Mouse (Mus musculus): Measurements from ENCODE around the gene Gas7. TPM values are rescaled to one million over a fixed set of nuclear protein-coding genes. Genes with fewer than 3 reads are reported as not detected.
A peak's percentile ranks its signal among the peaks of the same experiment; 100 is the strongest.

Gene Gas7
- total and polyA plus RNA-seq, 2 experiments, result 1.5 to 1.7 TPM

DNA sequence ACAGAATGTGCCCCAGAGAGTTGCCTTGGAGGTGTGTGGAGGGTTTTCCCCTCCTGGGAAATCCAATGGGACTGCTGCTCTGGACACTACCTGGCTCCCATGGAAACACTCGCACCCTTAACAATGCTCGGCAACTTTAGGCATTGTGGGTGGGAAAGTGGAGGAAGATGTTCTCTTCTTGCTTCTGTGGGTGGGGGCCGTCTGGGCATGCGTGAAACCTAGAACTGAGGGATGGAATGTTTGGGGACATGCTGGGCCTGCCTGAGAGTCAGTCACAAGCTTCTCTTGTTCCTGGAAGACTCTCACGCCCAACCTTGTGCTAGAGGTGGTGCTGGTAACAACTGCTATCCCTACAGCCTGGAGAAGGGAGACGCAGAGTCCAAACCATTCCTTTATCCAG lies 209.7 kb downstream of the Gas7 start:
- WGBS, result 92% methylated on average over 6 of the region's 6 CpGs
- no peaks in the 10 kb centered on the region for H3K4me1 ChIP-seq (ENCODE audit: control insufficient read depth, insufficient read depth, low read length)
- TF ChIP-seq POLR2A (IDR thresholded peaks at IDR 0.05; ENCODE audit: extremely low read depth, insufficient read depth, low read length) (no peak), CTCF (IDR thresholded peaks at IDR 0.05; ENCODE audit: low read depth, low read length) (no peak)
- no peak overlapping the region for H3K4me3 ChIP-seq (ENCODE audit: insufficient read depth, low read depth, low read length)
- no peaks in the 10 kb centered on the region for H3K79me2 ChIP-seq (ENCODE audit: control insufficient read depth, insufficient read depth, low read length)
- H3K36me3 ChIP-seq (ENCODE audit: control insufficient read depth, insufficient read depth, low read length), result no peaks in the 10 kb centered on the region
- H3K27me3 ChIP-seq (ENCODE audit: control insufficient read depth, insufficient read depth, low read length), result no peaks in the 10 kb centered on the region
- H3K9ac ChIP-seq (ENCODE audit: low read depth, low read length), result no peak overlapping the region
- no peak overlapping the region for H3K27ac ChIP-seq (replicated peaks; ENCODE audit: insufficient read depth, low read depth, low read length)
- DNase-seq (ENCODE audit: extremely low read depth, low read depth, low spot score), result no peak

DNA sequence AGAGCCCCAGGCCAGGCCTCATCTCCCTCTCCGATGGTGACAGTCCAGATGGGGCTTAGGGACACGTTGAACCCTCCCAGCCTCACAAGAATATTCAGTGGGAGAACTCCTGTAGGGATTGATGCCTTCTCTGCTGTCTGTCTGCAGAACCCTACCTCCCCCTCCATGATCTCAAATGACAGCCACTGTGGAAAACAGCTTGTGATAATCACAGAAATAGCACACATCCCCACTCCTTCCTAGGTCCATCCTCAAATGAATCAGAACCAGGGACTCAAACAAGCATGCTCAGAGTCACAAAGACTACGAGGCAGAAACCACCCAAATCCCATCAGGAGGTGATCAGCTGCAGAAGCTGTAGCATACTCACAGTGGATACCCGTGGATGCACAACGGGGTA lies 210.9 kb downstream of the Gas7 start:
- no peaks in the 10 kb centered on the region for H3K27me3 ChIP-seq (ENCODE audit: control insufficient read depth, insufficient read depth, low read length)
- TF ChIP-seq POLR2A (IDR thresholded peaks at IDR 0.05; ENCODE audit: extremely low read depth, insufficient read depth, low read length), result no peak
- TF ChIP-seq CTCF (IDR thresholded peaks at IDR 0.05; ENCODE audit: low read depth, low read length), result no peak
- DNase-seq (ENCODE audit: extremely low read depth, low read depth, low spot score), result no peak
- no peak overlapping the region for H3K4me3 ChIP-seq (ENCODE audit: insufficient read depth, low read depth, low read length)
- no peak overlapping the region for H3K9ac ChIP-seq (ENCODE audit: low read depth, low read length)
- no peaks in the 10 kb centered on the region for H3K79me2 ChIP-seq (ENCODE audit: control insufficient read depth, insufficient read depth, low read length)
- H3K4me1 ChIP-seq (ENCODE audit: control insufficient read depth, insufficient read depth, low read length), result no peaks in the 10 kb centered on the region
- 86% methylated on average over 5 of the region's 5 CpGs for WGBS
- H3K27ac ChIP-seq (replicated peaks; ENCODE audit: insufficient read depth, low read depth, low read length), result no peak overlapping the region
- no peaks in the 10 kb centered on the region for H3K36me3 ChIP-seq (ENCODE audit: control insufficient read depth, insufficient read depth, low read length)

DNA sequence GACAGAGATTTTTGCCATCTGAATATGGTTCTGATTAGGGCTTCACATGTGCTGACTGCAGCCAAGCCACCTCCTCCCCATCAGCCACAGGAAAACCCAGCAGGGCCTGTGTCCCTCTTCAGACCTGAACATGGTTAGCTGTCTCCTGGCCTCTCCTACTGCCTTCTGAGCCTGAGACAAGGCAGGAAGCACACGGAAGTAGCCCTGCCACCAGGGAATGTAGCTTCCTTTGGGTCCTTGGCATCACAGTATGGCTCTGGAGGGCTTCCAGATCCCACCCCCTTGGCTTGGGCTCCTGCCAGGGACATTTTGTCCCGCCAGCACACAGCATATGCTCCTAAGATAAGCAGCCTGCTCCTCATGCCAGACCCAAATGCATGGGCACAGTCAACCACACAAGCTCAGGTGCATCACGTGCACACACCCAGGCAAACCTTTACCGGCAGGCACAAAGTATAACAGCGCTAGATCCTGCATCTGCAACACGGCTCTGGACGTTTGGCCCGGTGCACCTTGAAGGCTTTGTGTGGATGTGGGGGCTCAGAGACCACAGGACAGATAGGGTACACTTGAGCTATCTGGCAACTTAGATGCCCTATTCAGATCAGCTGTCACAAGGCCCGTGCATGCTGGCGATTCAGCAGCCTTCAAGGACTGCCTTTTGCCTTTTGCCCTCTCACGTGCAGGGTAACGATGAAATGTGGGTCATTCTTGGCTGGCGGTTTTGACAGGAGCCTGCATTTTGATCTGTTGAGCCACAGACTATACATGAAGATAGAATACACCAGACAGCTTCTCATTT lies 212.5 kb downstream of the Gas7 start:
- H3K27ac ChIP-seq (replicated peaks; ENCODE audit: insufficient read depth, low read depth, low read length), result no peak overlapping the region
- TF ChIP-seq POLR2A (IDR thresholded peaks at IDR 0.05; ENCODE audit: extremely low read depth, insufficient read depth, low read length) (no peak), CTCF (IDR thresholded peaks at IDR 0.05; ENCODE audit: low read depth, low read length) (no peak)
- no peak overlapping the region for H3K4me3 ChIP-seq (ENCODE audit: insufficient read depth, low read depth, low read length)
- H3K27me3 ChIP-seq (ENCODE audit: control insufficient read depth, insufficient read depth, low read length), result no peaks in the 10 kb centered on the region
- no peak overlapping the region for H3K9ac ChIP-seq (ENCODE audit: low read depth, low read length)
- no peaks in the 10 kb centered on the region for H3K36me3 ChIP-seq (ENCODE audit: control insufficient read depth, insufficient read depth, low read length)
- DNase-seq (ENCODE audit: extremely low read depth, low read depth, low spot score), result peak; percentile 8
- H3K4me1 ChIP-seq (ENCODE audit: control insufficient read depth, insufficient read depth, low read length), result no peaks in the 10 kb centered on the region
- WGBS, result 78% methylated on average over 13 of the region's 13 CpGs
- no peaks in the 10 kb centered on the region for H3K79me2 ChIP-seq (ENCODE audit: control insufficient read depth, insufficient read depth, low read length)

DNA sequence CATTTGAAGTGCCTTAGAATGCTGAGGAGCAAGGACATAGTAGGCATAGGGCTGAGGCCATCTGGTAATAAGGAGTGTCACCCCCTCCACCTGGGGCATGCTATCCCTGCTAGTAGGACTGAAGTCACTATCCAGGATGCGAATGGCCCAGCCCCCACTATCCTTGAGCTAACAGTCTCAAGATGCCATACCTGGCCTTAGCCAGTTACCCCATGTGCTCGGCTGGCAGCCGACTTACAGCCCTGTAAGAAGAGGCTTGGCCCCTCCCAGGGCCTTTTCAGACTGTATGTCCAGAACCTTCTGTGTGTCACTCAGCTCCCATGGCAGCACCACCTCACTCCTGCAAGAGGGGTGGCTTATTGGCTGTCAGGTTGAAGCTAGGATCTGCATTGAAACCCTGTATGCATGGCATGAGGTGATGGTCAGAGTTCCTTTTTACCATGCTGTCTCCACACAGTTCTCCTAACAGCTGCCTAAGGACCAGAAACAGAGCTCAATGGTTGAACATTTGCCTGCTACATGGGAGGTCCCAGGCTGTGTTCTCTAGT lies 213.3 kb downstream of the Gas7 start:
- H3K27me3 ChIP-seq (ENCODE audit: control insufficient read depth, insufficient read depth, low read length), result no peaks in the 10 kb centered on the region
- no peak overlapping the region for H3K4me3 ChIP-seq (ENCODE audit: insufficient read depth, low read depth, low read length)
- H3K79me2 ChIP-seq (ENCODE audit: control insufficient read depth, insufficient read depth, low read length), result no peaks in the 10 kb centered on the region
- H3K27ac ChIP-seq (replicated peaks; ENCODE audit: insufficient read depth, low read depth, low read length), result no peak overlapping the region
- TF ChIP-seq CTCF (IDR thresholded peaks at IDR 0.05; ENCODE audit: low read depth, low read length) (no peak), POLR2A (IDR thresholded peaks at IDR 0.05; ENCODE audit: extremely low read depth, insufficient read depth, low read length) (no peak)
- no peak overlapping the region for H3K9ac ChIP-seq (ENCODE audit: low read depth, low read length)
- no peaks in the 10 kb centered on the region for H3K36me3 ChIP-seq (ENCODE audit: control insufficient read depth, insufficient read depth, low read length)
- WGBS, result 96% methylated on average over 3 of the region's 3 CpGs
- DNase-seq (ENCODE audit: extremely low read depth, low read depth, low spot score), result no peak
- no peaks in the 10 kb centered on the region for H3K4me1 ChIP-seq (ENCODE audit: control insufficient read depth, insufficient read depth, low read length)

DNA sequence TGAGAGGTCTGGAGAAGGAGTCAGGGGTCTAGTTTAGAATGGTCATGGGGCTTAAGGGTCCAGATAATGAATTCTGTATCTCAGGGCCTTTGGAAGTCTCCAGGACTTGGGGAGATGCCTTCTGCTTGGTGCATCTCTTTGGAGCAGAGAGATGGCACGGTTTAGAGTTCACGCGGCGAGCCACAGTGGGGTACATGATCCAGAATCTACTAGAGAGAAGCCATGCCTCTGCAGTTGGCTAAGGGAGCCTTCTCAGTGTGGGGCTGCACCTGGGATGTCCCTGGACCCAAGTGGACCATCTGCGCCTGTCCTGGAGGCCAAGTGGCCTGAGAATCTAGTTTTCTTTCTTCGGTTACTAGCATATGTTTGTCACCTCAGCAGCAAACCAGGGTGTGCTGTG lies 214.8 kb downstream of the Gas7 start:
- DNase-seq (ENCODE audit: extremely low read depth, low read depth, low spot score), result no peak
- Histone ChIP-seq H3K4me3 (ENCODE audit: insufficient read depth, low read depth, low read length) (no peak overlapping the region), H3K27ac (replicated peaks; ENCODE audit: insufficient read depth, low read depth, low read length) (no peak overlapping the region), H3K27me3 (ENCODE audit: control insufficient read depth, insufficient read depth, low read length) (no peaks in the 10 kb centered on the region), H3K4me1 (ENCODE audit: control insufficient read depth, insufficient read depth, low read length) (no peaks in the 10 kb centered on the region), H3K36me3 (ENCODE audit: control insufficient read depth, insufficient read depth, low read length) (no peaks in the 10 kb centered on the region), H3K79me2 (ENCODE audit: control insufficient read depth, insufficient read depth, low read length) (no peaks in the 10 kb centered on the region), H3K9ac (ENCODE audit: low read depth, low read length) (no peak overlapping the region)
- 98% methylated on average over 6 of the region's 6 CpGs for WGBS
- no peak for TF ChIP-seq POLR2A (IDR thresholded peaks at IDR 0.05; ENCODE audit: extremely low read depth, insufficient read depth, low read length)
- no peak for TF ChIP-seq CTCF (IDR thresholded peaks at IDR 0.05; ENCODE audit: low read depth, low read length)

DNA sequence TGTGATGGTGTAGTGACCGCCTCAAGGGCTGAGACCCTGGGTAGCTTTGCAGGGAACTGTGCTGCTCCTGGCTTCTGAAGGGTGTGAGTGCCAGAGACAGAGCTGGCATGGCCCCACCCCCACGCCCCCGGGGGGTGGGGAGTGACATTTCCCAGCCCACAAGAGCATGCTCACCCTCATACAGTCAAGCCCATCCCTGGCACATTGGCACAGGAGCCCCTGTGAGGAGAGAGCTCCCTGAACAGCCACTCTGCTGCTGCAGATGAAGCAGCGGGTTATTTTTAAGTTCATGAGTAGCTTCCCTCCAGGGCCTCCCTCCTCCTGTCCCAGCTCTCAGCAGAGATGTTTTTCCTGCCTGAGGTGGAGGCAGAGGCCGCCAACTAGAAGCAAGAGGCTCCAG lies 216.9 kb downstream of the Gas7 start:
- DNase-seq (ENCODE audit: extremely low read depth, low read depth, low spot score), result no peak
- 80% methylated on average over 5 of the region's 5 CpGs for WGBS
- TF ChIP-seq CTCF (IDR thresholded peaks at IDR 0.05; ENCODE audit: low read depth, low read length) (no peak), POLR2A (IDR thresholded peaks at IDR 0.05; ENCODE audit: extremely low read depth, insufficient read depth, low read length) (no peak)
- H3K79me2 ChIP-seq (ENCODE audit: control insufficient read depth, insufficient read depth, low read length), result no peaks in the 10 kb centered on the region
- no peak overlapping the region for H3K27ac ChIP-seq (replicated peaks; ENCODE audit: insufficient read depth, low read depth, low read length)
- no peak overlapping the region for H3K4me3 ChIP-seq (ENCODE audit: insufficient read depth, low read depth, low read length)
- H3K27me3 ChIP-seq (ENCODE audit: control insufficient read depth, insufficient read depth, low read length), result no peaks in the 10 kb centered on the region
- H3K36me3 ChIP-seq (ENCODE audit: control insufficient read depth, insufficient read depth, low read length), result no peaks in the 10 kb centered on the region
- H3K4me1 ChIP-seq (ENCODE audit: control insufficient read depth, insufficient read depth, low read length), result no peaks in the 10 kb centered on the region
- no peak overlapping the region for H3K9ac ChIP-seq (ENCODE audit: low read depth, low read length)

Data from liver, adult 2 months (tissue).